Mouse (Mus musculus): Measurements from ENCODE around the gene Ddx41. TPM values are rescaled to one million over a fixed set of nuclear protein-coding genes. Genes with fewer than 3 reads are reported as not detected.

Ddx41 gene
- total RNA-seq, 2 experiments from 2014 or later: 44.8 to 47.0 TPM

DNA sequence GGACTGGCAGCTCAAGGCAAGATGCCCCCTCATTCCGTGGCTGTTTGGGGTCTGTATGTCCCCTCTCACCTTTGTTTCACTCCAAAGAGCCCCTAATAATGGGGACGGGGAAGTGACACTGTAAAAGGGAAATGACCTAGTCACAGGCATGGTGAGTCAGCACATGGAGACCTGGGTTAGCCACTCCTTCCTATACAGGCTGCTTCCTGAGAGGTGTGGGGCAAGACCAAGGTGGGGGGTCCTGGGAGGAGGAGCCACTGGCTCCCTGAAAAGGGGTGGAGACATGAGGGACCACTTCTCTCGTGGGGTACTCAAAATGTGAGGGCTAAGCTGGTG is 26.2 kb downstream of the Ddx41 start:
- DNase-seq (ENCODE audit: low spot score in 2 of 2): no peak

DNA sequence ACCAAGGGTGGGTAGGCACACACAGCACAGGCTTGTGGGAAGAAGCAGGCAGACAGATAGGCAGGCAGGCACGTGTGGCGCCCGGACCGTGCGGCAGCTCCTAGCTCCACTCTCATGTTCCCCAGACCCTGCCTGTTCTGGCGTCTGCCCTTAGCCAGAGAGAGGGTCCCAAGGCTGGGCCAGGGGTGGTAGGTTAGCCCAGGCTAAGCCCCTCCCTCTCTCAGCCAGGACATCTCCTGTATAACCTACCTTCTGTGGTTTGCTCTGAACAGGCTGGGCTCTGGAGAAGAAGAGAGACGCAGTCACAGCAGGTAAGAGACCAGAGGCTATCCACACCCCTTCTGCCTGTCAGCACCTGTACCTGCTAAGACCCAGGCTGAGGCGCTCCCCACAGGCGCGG is 27.9 kb downstream of the Ddx41 start:
- DNase-seq (ENCODE audit: low spot score in 2 of 2): no peak

DNA sequence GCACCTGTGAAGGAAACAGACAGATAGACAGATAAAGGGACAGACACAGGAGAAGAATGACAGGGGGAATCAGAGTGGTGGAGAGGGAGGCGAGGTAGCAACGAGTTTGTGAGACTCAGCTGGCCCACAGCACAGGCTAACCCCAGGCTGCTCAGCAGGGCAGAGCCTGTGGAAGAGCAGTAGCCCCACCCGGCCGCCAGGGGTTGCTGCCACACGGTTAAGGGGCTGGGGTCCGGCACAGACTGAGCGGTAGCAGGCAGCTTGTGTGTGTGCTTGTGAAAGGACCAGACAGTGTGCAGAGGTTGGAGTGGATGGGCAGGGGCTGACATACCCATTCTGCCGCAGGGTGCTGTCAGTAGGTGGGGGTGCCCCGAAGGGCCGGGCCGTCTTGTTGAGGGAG is 28.6 kb downstream of the Ddx41 start:
- no peak for DNase-seq (ENCODE audit: low spot score in 2 of 2)

DNA sequence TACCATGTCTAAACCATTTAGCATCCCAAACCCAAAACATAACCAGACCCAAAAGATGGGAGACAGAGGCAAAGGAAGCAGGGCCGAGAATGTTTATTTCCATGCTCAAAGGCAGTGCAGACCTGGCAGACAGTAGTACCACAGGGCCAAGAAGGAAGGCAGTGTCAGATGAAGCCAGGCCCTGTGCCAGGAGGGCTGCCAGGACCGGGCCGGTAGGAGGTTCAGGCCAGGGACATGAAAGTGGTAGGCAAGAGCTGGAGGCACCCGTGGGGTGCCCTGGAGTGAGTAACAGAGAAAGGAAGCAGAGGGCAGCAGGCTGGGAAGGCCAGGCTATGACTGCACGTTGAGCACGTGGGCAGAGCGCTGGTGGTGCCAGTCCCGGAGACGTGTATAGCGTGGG is 29.8 kb downstream of the Ddx41 start:
- DNase-seq (ENCODE audit: low spot score in 2 of 2): no peak

DNA sequence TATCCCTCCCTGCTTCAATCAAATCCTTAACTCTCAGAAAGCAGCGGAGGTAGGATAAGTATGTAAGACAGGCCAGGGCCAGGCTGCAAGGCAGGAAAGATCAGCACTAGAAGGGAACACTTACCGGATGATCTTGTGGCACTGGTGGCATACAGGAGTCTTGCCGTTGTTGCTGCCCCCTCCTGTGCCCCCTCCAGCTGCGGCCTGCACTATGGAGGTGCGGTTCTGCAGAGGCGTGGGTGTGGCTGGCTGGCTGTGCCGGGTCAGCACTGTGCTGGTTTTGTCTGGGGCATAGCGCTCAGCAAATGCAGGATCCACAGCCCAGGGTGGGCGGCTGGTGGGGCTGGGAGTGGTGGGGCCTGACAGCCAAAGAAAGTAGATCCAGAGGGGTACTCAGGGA is 30.6 kb downstream of the Ddx41 start:
- DNase-seq (ENCODE audit: low spot score in 2 of 2): no peak

DNA sequence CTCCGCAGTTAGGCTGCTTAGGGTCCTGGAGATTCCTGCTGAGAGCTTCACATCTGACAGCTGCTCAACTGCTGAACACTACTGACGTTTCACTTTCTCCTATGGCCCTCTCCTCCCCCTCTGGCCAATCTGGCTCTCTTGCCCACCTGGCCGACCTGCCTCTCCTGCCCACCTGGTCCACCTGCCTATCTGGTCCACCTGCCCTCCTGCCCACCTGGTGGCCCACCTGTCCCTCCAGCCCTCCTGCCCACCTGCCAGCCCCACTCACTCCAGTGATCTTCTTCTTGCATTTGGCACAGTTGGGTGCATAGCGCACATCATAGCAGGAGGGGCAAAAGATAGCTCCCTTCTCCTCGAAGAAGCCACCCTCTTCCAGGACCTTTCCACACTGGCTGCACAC is 32.1 kb downstream of the Ddx41 start:
- DNase-seq (ENCODE audit: low spot score in 2 of 2): no peak

DNA sequence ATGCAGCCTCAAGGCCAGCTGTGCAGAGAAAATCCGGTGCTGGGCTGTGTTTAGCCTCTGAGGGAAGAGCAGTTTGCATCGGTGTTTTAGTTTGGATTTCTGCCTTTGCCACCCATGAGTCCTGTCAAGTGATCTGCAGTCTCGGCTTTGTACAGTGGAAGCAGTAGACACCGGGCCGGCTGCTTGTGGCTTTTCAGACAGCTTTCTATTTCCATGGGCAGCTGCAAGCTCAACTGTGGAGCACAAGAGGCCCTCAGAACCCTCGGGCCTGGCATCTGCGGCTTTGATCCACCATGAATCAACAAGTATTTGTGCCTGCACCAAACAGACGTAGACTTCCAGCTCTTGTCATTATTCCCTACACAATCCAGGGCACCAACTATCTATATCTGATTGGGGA is 34.1 kb downstream of the Ddx41 start:
- no peak for DNase-seq (ENCODE audit: low spot score in 2 of 2)

DNA sequence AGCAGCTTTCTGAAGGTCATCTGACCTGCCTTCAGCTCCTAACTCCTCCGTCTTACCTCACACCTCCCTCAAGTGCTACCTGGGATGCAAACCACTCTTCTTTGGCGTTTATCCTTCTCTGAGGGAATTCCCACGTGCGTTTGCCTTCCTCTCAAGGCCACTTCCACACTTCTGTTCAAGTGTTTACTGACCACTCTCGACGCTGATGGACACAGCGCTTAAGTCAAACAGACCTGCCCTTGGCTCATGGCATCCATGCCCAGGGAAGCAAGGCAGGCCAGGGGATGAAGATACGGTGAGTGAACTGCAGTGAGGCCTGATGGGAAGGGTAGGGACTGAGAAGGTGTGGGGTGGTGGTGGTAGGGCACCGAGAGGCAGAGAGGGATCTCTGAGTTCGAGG is 35.9 kb downstream of the Ddx41 start:
- DNase-seq (ENCODE audit: low spot score in 2 of 2): no peak

DNA sequence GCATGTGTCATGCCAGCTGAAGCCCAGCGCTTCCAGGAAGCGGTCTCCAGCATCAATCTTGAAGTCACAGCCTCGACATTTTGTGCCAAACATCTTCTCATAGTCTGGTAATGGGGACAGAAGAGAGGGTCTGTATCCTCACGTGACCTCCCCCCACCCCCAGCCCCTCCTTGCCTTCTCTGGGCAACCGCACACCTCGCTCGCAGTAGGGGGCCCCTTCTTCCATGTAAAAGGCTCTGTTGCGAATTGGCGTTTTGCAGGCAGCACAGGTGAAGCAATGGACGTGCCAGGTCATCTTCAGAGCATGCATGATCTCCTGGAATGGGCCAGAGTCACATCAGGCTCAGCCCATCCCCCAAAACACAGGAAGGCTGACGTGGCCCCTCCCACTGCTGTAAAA is 37.6 kb downstream of the Ddx41 start:
- DNase-seq (ENCODE audit: low spot score in 2 of 2): no peak

DNA sequence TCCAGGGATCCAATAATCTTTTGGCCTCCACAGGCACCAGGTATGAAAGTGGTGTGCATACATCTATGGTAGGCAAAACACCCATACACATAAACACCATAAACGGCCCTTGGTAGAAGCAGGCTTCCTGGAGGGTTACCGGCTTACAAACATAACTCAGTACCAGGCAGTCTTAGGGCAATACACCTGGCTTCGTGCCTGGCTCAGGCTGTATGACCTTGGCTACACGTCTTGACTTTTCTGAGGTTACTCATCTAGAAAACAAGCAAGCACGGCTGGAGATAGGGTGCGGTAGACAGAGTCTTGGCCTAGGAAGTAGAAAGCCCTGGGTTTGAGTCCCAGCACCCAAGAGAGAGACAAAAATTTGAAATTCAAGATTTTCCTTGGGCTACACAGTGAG is 39.8 kb downstream of the Ddx41 start:
- no peak for DNase-seq (ENCODE audit: low spot score in 2 of 2)

DNA sequence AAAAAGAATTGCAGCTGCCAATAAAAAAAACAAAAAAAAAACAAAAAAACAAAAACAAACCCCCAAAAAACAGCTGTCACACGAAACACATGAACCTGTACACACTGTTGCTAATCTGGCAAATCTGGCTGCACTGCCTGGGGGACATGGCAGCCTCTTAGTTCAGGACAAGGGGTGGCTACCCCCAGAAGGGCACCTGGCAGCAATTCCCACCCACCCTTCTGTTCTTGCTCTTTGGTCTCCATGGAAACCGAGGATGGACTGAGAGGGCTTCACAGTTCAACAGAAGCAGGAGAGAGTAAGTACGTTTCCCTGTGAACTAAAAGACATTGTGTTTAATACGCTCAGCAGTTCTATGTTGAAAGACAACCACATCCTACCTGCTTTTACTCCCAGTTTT is 40.8 kb downstream of the Ddx41 start:
- DNase-seq (ENCODE audit: low spot score in 2 of 2): no peak

DNA sequence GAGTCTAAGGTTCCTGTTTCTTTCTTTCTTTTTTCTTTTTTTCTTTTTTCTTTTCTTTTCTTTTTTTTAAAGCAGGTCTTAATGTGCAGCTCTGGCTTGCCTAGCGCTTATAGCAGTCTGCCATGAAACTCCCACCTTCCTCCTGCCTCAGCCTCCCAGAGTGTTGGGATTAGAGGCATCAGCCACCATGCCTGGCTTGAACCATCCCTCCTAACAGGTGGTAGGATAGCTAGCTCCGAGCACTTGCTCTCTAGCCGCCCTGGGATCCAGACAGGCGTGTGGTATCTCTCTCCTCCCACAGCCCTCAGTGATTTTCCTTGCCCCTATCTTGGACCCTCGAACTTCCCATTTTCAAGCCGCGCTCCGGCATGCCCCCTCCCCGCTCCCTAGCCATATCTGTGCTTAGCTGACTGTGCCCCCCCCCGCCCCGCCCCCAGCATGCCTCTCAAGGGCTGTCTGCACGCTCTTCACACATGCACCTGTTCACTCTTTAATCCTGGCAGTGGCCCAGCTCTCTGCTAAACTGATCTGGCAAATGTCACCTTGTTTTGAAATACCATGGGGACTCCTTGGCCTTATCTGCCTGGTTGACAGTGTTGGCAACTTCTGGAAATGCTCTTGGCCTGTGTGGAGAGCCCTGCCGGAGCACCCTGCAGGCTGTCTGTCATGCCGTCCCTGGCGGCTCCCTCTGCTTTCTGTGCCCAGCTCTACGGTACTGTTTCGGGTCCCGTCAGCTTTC is 41.4 kb downstream of the Ddx41 start:
- DNase-seq (ENCODE audit: low spot score in 2 of 2): peak; percentile 48 to 84

DNA sequence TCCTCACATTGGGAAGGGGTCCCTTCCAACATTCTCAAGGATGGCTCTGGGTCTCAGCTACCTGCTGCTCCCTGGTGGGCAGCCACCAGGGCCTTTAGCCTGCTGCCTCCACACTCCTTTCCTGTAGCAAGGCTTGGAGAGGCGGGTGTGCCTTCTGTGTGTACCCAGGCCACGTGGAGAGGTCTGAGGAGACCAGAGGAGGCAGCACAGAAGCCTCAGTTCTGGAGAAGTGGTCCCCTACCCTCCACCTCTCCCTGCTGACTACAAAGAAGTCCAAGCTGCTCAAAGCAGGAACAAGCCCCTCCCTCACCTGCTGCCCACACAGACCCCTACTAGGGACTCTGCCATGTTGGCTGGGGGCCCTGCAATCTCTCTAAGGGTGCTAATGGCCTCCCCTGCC is 42.2 kb downstream of the Ddx41 start:
- no peak for DNase-seq (ENCODE audit: low spot score in 2 of 2)

DNA sequence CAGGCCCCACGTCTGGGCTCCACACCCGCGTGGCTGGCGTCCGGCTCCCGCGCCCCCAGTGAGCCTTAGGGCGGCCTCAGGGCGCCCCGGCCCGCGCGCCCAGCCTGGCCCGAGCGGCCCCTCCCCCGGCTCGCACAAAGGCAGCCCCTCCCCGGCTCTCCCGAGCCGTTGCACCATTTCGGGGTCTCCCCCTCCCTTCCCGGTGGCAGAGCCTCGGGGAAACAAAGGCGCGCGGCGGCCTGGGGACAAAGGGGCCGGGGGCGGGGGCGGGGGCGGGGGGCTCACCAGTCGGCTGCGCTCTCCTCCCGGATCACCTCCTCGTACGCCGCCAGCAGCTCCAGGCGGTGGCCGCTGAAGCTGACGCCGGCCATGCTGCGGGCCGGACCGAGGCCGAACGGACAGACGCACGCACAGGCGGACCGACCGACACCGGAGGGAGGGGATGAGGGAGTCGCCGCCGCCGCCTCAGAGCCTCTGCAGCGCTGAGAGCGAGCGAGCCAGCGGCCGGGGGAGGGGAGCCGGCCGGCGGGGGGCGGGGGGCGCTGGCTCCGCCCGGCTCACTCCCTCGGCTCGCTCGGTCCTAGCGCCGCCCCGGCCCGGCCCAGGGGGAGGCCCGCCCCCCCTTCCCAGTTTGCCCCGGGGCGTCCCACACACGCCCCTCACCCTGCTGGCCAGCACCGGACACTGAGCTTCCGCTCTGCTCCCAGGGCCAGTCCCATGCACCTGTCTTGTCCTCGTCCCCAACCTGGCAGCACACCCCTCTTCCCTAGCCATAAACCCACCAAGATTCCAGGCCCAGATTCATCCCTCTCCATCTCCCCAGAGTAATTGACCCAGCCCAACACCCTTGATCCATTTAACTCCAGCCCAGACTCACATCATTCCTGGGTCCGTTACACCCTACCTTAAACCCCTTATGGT is 48.6 kb downstream of the Ddx41 start, which contains the start of gene Dbn1:
Dbn1 (minus strand) TSS at position 534 of the 921 bp plus-strand sequence.
- DNase-seq (ENCODE audit: low spot score in 2 of 2): no peak

DNA sequence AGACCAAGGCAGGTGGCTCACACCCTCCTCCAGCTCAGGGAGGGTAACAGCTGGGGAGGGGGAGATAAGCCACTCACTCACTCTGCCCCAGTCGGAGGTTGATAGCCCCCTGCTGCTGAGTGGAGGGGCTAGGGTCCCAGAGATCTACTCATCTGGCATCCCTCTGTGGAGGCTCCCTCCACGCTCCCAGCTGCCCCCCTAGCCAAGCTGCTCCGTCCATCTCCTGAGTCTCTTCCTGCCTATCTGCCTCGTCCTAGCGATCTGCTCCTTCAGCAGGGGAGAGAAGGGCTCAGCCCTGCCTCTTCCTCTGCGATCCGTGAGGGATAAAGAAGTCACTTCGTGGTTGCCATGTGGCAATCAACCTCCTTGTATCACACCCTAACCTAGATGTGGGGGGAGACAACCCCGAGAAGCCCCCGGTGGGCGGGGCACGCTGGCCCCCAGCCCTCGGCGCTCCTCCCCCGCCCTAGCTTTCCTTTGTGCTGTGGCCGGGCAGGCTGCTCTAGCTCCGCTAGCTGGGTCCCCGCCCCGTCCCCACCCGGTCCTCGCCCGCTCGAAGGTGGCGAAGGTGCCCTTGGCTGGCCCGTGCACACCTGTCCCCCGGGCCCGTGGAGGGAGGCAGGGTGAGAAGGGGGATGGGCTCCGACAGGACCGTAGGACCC is 49.4 kb downstream of the Ddx41 start:
- DNase-seq (ENCODE audit: low spot score in 2 of 2): no peak

DNA sequence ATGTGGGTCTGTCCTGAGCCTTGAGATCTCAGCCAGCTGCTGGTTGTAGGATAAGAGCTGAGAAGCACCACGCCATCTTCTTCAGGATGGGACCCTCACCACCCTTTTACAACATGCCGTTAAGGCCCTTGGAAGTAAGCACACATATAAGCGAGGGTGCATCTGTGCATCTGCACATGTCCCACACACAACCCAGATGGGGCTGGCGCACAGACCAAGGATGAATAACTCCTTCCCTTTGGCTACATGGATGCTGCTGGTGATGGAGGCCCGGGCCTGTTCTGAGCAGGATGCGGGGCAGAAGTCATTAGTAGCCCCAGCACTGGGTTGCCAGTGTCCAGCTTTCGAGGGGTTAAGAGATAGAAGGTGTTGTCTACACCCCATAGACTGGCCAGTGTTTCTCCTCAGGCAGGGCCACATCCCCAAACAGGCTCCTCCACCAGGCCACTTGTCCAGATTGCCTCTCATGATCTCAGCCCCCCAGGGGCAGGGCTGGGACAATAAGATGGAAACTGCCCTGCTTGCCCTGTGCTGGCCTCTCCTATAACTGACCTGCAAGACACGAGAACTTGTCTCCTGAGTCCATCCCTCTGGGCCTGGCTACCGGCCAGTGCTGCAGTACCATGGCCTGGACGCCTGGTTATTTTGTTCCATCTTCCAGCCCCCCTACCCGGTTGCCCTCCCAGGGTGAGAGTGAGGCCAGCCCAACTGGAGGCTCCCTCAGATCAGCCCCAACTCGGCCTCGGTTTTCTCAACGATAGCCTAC is 50.2 kb downstream of the Ddx41 start:
- DNase-seq (ENCODE audit: low spot score in 2 of 2): no peak

DNA sequence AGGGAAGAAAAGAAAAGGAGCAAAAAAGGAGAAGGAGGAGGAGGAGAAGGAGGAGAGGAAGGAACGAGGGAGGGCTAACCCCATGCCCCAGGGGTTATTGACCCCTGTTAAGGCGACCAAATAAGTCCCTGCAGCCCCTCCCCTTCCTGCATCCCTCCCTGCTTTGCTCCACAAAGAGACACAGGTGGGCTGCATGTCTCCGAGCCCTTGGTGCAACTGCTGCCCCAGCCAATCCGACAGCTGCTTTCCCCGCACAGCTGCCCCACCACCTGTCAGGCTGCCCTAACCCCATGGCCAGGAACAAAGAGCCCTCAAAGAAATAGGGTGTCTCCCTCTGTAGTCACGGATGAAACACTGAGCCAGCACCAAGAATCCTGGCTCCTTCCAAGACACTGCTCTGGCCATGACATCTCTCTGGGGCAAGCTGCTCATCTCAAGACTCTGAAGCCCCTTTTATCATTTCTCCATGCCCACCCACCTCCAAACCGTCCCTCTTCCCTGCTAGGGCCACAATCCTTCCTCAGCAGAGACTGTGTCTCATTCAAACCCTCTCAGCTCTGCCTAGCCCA is 51.9 kb downstream of the Ddx41 start:
- no peak for DNase-seq (ENCODE audit: low spot score in 2 of 2)

DNA sequence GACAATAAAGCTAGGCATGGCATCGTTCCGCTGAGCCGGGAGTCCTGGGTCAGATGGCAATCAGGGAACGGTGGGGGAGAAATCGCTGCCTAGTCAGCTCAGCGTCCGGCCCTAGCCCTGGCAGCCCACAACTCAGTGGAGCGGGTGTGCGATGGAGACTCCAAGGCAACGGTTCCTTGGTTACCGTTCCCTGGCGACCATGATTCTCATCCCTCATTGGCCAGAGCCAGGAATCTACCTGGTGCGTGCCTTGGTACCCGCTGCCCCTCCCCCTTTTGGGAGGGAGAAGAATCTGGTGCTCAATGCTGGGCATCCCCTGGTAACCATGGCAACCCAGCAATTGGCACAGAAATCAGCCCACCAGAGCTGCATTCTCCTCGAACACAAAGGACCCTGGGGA is 52.9 kb downstream of the Ddx41 start:
- peak; percentile 85 to 96 for DNase-seq (ENCODE audit: low spot score in 2 of 2)

DNA sequence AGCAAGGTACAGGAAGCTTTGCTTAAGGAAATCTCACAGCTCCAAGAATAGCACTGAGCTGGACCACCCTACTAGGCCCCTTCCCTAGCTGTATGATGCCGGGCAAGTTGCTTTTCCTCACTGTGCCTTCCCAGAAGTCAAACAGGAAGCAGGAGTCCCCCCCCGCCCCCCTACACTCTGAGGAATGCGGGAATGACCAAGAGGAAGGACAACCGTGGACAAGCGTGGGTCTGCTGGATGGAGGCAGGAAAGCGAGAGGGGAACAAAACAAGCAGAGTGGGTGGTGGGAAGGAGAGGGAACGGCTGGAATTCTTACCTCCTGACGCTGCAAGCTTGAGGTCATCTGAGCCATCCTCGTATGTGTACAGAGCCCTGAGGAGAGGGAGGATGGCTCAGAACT is 53.4 kb downstream of the Ddx41 start:
- DNase-seq (ENCODE audit: low spot score in 2 of 2): no peak

DNA sequence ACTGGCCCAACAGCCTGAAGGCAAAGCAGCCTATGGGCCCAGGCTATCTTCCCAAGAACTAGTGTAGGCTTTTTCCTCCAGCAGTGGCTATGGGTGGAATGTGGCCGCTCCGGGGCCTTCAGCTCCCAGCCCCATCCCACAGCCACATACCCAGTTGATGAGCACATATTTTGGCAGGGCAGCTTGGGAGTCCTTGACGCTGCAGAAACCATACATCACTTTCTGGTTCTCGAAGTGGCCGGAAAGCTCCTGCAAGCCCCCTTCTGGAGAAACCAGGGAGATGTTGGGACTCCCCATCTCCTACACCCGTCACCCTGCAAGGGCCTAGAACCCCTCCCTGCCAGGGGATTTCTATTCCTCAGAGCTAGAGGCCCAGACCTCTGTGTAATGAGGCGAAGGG is 53.9 kb downstream of the Ddx41 start:
- DNase-seq (ENCODE audit: low spot score in 2 of 2): no peak
